Mouse (Mus musculus): Measurements from ENCODE around the gene Tmem86a.

The Tmem86a gene

DNA sequence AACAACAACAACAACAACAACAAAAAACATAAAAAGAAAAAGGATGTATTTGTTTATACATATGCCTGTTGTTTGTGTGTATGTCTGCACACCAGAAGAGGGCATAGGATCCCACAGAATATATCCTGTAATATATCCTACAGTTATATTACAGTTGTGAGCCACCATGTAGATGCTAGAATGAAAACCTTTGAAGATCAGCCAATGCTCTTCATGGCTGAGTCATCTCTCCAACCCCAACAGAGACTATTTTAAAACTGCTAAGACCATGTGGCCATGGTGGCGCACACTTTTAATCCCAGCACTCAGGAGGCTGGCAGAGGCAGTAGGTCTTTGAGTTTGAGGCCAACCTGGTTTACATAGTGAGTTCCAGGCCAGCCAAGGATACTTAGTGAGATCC is 22.9 kb upstream of the Tmem86a start:
- DNase-seq (ENCODE audit: low read depth): peak; percentile 72

GRCm38 (mm10) chr7:47030517-47031193 is 19.7 kb upstream of the Tmem86a start:
- peak; percentile 91 for DNase-seq (ENCODE audit: low read depth)

DNA sequence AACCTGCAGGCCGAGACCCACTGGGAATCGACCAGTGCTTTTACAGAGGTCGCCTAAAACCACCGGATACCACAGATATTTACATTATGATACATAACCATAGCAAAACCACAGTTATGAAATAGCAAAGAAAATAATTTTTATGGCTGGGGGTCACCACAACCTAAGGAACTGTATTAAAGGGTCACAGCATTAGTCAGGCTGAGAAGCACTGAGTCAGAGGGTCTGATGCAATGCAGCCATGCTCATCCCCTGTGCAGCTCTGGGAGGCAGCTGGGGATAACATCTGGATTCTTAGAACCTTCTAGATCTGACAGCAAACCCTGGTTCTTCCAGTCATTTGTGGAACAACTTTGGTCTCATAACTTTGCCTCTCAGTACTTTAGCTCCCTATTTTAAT is 19.0 kb upstream of the Tmem86a start:
- DNase-seq (ENCODE audit: low read depth): peak; percentile 93

- no peak for DNase-seq (ENCODE audit: low read depth)
Observed at GRCm38 (mm10) chr7:47034785-47035384, 15.5 kb upstream of the Tmem86a start.

GRCm38 (mm10) chr7:47035426-47035825 is 15.0 kb upstream of the Tmem86a start:
- DNase-seq (ENCODE audit: low read depth): peak; percentile 53

DNA sequence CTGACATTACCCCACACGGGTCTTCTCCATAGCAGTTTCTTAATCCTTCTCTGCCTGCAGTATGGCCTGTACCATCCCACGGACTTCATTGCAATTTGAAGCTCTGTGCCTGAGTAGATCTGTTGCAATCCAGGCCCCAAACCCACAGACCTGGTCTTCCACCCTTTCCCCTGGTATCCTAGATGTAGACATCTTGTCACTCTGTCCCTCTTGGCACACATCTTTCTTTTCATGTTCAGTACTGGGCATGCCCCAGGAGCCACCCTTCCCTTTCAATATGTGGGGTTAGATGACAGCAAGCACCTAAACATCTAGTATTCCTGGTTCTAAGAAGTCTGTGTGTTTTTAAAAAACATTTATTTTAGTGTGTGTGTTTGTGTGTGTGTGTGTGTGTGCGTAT is 8.7 kb upstream of the Tmem86a start:
- no peak for DNase-seq (ENCODE audit: low read depth)

DNA sequence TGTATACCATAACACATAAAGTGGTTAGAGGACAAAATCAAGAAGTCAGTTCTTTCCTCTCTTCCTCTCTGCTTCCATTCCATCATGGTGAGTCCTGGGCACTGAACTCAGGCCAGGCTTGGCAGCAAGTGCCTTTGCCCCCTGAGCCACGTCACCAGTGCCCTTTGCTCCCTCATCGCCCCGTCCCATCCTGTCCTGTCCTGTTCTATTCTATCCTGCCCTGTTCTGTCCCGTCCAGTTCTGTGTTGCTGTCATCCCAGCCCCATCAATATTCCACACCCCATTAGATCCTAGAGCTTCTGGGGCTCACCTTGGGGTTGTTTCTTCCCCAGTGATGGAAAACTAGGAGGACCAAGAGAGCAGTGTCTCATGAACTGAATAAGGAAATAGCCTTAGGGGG is 8.3 kb upstream of the Tmem86a start:
- no peak for DNase-seq (ENCODE audit: low read depth)

DNA sequence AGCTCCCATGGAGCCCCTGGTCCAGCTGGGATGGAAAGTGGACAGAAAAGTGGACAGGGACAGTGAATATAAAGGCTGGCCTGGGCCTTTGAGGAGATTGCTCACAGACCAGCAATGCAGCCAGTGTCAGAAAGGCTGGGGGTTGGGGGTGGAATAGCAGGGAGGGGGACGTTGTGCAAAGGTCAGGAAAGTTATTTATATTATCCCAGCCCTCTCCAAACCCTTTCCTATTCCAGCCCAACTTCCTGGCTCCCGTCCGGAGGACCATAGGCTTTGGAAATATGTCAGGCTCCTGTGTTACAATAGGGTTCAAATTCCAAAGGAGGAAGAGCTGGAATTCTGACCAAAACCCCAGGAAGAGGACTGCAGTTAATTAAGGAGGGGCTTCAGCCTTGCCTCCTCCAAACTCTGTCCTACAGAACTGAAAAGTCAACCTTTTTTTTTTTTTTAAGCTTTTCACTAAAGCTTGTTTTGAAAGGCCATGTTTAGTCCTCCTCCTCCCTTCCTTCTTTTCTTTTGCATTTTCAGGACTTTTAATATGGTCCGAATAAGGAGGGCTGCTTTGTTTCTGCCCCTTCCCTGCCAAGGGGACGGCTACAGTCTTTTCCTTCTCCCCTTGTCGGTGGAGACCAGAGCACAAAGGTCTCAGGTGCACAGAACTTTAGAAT is 7.4 kb upstream of the Tmem86a start:
- peak; percentile 75 for DNase-seq (ENCODE audit: low read depth)

DNA sequence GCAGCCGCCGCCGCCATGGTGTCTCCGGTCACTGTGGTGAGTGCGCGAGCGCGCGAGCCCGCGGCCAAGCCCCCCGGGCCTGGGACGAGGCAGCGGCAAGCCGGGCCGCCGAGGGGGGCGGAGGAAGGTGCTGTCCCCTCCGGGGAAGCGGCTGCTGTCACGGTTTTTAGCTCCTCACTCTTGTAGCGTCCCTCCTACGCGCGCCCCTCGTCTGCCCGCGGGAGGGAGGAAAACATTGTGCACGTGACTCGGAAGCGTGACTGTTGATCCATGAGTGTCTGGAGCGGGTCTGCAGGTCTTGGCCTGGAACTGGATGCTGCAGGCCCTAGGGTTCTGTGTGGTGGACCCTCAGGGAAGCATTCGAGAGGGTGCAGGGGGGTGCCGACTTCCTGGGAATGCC is 365 bp downstream of the Tmem86a start:
- DNase-seq (ENCODE audit: low read depth): peak; percentile 46

- peak; percentile 80 for DNase-seq (ENCODE audit: low read depth)
Observed at GRCm38 (mm10) chr7:47051404-47052151, 1.2 kb downstream of the Tmem86a start.

GRCm38 (mm10) chr7:47052276-47052675 is 1.9 kb downstream of the Tmem86a start:
- DNase-seq (ENCODE audit: low read depth): peak; percentile 74

- DNase-seq (ENCODE audit: low read depth): no peak
Observed at GRCm38 (mm10) chr7:47053287-47053686, 2.9 kb downstream of the Tmem86a start.

DNA sequence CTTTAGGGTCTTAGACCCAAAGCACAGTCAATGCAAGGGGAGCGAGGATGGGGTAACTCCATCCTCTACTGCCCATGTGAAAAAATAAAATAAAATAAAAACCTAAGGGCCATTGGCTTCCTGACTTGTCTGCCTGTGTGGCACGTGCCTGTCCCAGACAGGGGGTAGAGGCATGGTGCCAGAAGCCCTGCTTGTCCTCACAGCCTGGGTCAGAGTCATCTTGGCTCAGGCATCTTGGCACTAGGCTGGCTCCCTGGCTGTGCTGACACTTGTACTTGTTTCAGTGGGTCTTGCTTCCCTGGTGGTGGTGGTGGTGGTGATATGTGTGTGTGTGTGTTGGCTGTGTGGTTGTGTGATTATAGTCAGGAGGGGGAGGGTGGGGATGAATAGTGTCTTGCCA is 4.3 kb downstream of the Tmem86a start:
- DNase-seq (ENCODE audit: low read depth): no peak

GRCm38 (mm10) chr7:47055744-47056143 is 5.3 kb downstream of the Tmem86a start:
- no peak for DNase-seq (ENCODE audit: low read depth)

GRCm38 (mm10) chr7:47056273-47056672 is 5.9 kb downstream of the Tmem86a start:
- DNase-seq (ENCODE audit: low read depth): no peak

DNA sequence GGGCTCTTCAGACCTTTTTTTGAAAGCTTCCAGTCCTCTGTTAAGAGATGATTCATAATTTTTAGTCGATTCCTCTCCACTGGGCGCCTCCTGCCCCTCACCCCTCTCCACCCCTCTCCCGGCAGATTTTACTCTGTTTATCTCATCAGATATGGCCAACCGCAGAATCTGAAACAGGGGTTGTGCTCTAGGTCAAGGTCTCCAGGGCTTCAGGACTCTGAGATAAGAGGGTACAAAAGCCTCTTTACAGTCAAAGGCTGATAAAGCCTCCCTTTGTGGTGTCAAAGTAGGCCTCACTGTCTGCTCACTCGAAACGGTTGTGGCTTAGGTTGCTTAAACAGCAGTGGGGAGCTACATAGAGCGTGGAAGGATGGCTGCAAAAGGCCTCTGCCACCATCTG is 8.9 kb downstream of the Tmem86a start:
- DNase-seq (ENCODE audit: low read depth): no peak

DNA sequence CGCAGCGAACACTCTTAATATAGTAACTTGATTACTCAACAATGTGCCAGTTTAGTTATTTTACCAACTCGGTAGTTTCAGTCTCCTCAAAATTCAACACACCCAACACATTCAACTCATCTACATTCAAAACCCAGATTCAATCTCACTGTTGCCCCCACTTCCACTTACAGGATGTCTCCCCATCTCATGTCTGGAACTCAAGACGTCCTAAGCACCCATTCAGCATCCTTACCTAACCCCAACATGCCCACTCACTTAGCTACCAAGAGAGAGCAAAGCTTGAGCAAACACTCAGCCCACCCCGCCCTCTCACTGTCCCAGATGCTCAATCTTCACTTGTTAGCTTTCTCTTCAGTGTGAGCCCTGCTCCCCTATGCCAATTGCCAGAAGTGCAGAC is 11.2 kb downstream of the Tmem86a start:
- DNase-seq (ENCODE audit: low read depth): no peak

- no peak for DNase-seq (ENCODE audit: low read depth)
Observed at GRCm38 (mm10) chr7:47066942-47067341, 16.5 kb downstream of the Tmem86a start.

DNA sequence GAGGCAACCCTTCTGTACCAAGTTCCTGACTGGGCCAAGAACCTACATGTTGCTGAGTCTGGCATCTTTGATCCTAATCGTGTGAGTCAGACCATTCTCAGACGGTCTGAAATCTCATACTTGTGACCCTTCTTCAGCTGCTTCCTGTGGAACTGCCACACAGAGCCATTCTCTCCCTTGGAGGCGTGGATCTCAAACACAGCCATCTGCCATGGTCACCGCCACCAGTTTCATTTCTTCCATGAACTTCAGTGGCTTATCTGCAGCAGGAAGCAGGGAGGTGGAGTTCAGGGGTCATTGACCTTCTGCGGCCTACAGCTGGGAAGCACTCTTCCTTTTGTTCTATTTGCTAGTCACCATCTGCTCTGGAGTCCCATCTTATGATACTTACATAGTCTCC is 17.5 kb downstream of the Tmem86a start:
- DNase-seq (ENCODE audit: low read depth): no peak

GRCm38 (mm10) chr7:47072551-47072950 is 22.1 kb downstream of the Tmem86a start:
- DNase-seq (ENCODE audit: low read depth): peak; percentile 18

DNA sequence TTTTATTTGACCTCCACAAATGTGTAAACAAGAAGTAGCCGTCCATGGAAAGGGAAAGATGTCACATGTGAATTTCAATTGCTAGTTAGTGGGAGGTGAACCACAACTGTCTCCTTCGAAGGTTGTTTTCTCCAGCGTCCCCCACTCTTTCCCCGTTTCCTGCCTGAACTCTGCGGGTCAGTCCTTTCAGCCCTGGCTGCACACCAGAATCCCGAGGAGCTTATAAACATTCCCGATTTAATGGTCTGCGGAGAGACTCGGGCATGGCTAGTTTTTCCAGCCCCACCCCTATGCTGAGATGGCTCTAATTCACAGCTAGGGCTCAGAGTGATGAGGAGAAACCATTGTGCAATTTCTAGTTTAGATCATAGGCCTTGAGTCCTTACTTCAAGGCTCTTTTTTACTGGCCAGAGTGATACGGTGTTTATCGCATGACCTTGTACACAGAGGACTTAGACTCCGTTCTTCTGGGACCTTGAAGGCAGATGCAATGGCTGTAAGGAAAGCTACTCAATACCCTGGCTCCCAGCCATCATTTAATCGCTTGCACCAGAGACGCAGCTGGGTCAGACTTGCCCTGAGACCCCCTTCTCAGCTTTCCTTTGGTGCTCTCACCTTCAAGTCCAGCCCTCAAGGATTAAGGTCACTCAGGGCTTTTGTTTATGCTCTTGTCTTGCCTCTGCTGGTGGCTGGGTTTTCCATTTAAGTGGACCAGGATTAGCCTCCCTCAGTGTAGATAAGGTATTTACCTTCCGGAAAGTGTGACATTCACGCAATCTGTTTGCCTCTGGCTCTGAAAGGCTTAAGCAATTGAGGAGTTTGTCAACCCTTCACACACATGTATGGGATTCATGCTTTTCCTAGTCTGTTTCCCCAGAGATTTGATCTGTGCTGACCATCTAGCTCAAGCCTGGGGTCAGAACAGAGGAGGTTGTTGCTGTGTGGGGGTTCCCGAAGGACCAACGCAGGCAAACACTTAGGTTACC is 23.4 kb downstream of the Tmem86a start:
- peak; percentile 13 for DNase-seq (ENCODE audit: low read depth)

DNA sequence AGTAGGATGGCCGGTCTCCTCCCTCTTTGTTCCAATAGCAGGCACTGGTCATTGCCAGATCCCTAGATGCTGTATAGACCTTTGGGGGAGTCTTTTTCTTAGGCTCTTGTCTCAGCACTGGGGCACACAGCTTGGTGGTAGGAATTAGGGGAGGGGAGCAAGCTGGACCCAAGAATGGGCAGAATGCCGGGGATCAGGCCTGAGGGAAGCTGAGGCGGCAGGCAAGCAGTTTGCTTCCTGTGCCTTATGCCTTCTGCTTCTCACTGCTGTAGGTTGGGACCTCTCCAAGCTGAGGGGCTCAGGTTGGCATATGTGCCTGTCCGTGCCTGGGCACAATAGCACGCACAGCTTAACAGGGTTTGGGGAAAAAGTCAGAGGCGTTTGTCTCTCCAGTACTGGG is 25.8 kb downstream of the Tmem86a start:
- no peak for DNase-seq (ENCODE audit: low read depth)
